Mouse (Mus musculus) cerebellum, postnatal 14 days (tissue): ENCODE results near the gene AI854703.

Experiments used
- DNase-seq, 2 experiments: peaks; one replicate each; pipeline ENCODE4 v3.0.0; 2021; ENCODE audit warnings: mixed read lengths in 2 of 2

Gene AI854703

GRCm38 (mm10) chr6:48665471-48665870 is 38.9 kb downstream of the AI854703 start:
- peak; percentile 27 to 32 for DNase-seq

GRCm38 (mm10) chr6:48666159-48666586 is 39.6 kb downstream of the AI854703 start:
- no peak for DNase-seq

DNA sequence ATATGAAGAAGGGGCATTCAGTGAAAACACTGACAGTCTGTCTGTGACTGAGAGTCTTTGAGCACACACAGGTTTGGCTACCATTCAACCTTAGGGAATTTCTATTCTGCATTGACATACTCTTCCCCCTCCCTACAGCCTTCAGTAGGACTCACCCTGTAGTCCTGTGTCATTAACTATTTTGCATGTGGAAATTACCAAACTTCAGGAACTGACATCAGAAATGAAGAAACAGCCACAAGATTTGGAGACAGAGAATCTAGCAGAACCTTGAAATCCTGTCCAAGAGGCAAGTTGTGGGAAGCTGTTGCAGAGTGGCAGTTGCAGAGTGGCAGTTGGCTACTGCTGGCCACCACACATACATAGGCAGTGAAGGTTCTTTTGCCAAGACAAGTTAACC is 41.5 kb downstream of the AI854703 start:
- no peak for DNase-seq

DNA sequence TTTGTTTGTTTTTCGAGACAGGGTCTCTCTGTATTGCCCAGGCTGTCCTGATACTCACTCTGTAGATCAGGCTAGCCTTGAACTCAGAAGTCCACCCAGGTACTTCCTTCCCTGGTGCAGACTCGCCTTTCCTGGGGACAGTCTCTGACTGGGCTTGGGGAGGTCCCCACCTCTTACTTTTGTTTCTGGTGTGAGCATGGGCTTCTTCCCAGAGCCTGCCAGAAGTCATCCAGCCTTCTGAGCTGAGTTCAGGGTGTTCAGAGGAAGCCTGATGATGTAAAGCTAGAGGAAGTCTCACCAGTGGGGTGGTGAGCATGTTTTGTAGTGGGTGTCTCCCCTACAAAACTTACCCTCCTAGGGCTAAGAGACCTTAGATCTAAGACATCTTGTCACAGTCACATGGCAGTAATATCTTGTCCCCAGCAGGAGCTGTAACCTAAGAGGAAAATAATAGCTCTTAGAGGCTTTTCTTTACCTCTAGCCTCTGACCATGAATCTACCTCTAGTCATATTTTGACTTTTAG is 42.9 kb downstream of the AI854703 start:
- no peak for DNase-seq

DNA sequence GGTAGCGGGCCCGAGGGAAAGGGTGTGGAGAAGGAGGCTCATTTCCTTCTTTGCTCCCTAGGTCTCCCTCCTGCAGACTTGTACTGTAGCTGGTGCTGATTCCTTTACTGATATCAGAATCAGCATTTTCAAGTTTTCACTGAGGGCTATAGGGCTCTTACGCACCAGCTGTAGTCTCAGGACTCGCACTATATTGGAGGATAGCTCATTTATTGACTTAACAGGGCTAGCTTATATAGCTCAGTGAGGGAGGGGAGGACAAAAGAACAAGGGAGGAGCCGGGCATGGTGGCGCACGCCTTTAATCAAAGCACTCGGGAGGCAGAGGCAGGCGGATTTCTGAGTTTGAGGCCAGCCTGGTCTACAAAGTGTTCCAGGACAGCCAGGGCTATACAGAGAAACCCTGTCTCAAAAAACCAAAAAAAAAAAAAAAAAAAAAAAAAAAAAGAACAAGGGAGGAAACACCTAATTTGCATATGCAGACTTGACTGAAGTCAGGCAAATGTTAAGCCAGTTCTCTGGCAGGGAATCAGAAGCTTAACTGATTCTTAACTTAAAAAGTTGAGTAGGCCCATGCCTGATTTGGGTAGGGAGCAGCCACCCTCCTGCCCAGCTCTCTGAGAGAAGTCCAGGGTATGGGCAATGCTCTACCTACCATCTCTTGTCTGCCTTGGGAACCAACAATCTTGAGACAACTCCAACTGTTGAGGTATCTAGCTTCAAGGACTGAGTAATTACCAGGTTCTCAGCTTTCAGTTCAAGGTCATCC is 47.9 kb downstream of the AI854703 start:
- no peak for DNase-seq

DNA sequence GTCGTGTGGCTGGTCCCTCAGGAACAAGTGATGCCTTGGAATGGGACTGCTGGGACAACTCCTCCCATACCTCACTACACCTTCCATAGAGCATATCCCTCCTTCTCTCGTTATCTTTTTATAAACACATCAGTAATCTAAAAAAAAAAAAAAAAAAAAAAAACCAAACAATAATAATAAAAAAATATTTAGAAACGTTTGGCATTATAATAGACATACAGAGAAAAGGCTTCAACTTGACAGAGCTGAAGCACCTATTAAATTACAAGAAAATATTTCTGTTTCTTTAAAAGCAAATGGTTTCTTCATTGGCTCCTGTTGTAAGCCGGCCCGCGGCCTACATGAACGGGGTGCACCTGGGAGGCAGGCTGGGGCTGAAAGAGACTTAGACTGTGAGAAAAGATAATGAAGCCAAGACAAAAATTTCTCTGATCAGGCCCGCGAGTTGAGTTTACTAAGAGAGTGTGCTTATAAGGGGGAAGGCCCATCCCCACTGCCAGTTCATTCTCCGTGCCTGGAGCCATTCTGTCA is 48.9 kb downstream of the AI854703 start:
- no peak for DNase-seq

DNA sequence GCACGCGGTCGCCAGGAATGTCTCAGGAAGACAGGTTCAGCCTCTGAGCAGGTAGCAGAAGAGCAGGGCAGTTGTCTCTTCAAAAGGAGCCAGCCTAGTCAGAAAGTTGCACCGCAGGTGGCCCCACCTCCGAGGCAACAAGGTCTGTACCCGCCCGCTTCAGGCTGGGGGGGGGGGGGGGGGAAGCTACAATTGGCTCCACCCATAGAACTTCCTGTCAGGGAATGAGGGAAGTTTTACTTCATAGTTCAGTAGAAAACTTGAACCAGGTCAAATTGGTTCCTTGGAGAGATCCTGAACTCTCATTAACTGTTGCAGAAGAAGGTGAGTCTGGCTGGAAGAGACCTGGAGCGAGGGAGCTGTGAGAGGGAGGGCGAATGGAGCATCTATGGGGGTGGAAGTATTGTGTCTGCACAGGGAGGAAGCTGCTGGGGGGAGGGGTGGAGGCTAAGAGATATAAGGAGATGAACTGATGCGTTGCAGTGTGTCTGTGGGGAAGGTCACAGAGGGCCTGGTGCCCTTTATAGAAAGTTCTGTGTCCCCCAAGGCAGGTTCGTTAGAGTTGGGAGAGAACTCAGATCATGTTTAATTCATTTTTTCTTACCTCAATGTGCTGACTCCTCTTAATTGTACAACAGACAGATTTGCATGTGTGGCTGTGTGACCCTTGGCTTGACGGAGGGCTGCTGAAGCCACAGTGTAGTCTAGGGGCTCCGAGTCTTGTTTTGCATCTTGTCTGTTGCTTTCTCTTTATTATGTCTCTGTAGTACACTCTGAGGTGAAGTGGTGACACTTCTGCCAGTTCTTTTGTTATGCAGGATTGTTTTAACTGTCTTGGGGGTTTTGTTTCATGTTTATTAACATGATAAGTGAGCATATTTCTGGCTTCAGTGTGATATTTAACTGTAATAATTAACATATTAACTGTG is 49.6 kb downstream of the AI854703 start, which contains the start of gene Gimap9:
Gene Gimap9 (plus strand): TSS at position 199 of the 929 bp plus-strand sequence.
- DNase-seq, result no peak

DNA sequence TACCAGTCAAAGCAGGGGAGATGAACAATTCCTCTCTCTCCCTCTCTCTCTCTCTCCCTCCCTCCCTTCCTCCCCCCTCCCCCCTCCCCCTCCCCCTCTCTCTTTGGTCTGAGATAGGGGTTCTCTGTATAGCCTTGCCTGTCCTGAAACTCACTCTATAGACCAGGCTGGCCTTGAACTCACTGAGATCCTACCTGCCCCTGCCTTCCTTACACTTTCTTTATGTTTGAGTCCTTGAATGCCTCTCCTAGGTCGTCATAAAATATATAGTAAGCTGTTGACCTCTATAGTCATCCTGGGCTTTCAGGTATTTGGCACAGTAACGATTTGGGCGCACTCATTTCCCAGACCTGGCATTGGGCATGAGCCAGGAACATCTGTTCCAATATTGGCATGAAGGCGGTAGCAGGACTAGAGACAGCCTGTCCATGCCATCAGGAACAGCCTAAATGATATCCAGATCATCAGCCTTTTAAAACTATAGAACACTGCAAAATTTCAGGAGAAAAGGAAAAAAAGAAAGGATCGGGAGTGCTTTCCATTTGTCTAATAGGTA is 50.4 kb downstream of the AI854703 start:
- DNase-seq, result no peak

DNA sequence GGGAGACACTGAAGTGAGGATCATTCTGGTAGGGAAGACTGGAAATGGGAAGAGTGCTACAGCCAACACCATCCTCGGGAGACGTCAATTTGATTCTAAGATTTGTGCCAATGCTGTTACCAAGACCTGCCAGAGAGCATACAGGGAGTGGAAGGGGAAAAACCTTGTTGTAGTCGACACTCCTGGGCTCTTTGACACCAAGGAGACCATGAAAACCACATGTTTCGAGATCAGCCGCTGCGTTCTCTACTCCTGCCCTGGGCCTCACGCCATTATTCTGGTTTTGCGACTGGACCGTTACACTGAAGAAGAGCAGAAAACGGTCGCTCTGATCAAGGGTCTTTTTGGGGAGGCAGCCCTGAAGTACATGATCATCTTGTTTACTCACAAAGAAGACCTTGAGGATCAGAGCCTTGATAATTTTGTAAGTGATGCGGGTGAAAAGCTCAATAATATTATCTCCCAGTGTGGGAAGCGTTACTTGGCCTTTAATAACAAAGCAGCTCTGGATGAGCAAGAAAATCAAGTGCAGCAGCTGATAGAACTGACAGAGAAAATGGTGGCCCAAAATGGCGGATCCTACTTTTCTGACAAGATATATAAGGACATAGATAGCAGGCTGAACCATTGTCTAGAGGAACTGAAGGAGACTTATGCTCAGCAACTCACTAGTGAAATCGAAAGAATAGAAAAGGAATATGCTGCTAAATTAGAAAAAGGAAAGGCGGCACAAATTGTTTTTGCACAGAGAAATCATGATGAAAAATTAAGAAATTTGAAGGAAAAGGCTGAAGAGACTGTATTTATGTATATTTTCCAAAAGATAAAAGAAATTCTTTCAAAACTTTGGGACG is 51.2 kb downstream of the AI854703 start:
- no peak for DNase-seq

DNA sequence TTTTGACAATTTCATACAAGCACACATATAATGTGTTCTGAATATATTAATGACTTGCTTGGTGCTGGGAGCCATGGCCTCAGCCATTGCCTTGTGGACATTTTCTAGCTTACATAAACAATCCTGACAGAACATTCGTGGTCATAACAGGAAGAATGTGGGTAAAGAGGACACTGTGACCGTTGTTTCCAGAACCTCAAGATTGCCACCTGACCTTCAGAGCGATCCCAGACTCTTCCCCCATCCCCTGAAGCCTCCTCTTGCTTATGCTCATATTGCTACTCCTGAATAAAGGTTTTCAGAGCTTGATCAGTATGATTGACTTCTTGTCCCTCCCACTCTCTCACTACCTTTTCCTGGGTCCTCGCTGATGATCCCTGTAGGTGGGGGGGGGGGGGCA is 51.8 kb downstream of the AI854703 start:
- DNase-seq, result no peak

DNA sequence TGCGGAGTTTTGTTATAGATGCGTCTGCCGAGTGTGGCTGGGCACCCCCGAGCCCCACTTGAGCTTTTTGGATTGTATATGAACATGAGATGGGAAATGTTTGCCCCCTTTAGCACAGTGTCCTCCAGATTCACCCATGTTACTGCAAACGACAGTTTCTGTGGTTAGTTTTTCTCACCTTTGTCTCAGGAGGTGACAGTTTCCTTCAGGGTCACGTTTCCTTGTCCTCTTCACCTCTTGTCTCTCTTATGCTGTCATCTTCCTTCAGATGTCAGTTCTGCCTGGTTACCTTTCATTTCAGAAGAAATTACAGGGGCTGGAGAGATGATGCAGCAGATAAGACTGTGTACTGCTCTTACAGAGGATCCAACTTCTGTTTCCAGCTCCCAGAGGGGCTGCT is 53.1 kb downstream of the AI854703 start:
- no peak for DNase-seq

DNA sequence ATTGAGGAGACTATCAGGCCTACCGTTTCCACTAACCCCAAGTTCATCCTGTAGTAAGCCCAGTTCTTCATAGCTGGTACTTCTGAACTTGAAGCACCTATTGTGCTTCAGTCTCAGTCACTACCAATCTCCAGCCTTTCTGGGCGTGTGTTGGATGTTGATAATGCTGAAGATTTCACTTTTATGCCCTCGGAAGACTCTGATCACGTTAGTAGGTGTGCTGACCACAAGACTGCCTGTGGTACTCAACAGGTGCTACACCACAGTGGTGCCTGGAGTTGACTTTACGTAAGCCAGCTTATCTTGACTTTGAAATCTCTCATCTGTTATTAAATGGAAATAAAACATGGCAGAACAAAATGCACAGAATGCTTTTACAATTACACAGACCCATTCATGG is 53.9 kb downstream of the AI854703 start:
- DNase-seq, result no peak

DNA sequence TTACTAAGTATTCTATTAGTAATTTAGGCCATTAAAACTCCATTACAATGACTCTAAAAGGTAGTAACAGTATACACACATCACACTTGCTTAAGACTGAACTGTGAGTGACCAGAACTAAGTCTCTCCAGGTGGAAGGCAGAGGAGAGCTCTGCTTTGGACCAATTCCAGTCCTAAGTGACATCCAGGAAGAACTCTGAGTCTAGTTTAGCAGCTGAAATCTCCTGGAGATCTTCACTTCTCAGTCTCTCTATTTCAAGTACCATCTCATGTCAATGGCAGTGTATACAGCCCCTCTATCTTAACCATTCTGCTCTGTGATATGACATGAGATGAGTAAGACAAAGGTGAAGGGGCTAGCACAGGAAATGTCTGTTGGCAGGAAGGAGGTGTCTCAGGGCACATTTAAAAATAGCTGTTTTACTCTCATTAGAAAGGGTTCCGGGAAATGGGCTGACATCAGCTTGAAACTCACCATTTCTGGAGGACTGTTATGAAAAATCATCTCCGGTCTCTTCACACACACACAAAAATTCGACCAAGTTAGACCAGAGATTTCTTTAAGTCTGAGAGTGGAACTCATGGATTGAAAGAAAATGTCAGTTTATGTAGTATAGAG is 55.0 kb downstream of the AI854703 start:
- no peak for DNase-seq

- peak in 1 of 2 experiments; percentile 17 for DNase-seq
Observed at GRCm38 (mm10) chr6:48682271-48682670, 55.7 kb downstream of the AI854703 start.
